Mouse (Mus musculus) left cerebral cortex, adult 8-10 months (tissue): ENCODE measurements around the gene Olfr316. TPM values are rescaled to one million over a fixed set of nuclear protein-coding genes. Genes with fewer than 3 reads are reported as not detected.
"Not testable (repeated sequence)": the region's sequence is repeated elsewhere in the genome, so short reads cannot be mapped to it uniquely, and the experiment has no call there.

Experiments
- DNase-seq, 2 experiments: peaks; one replicate each; pipeline ENCODE4 v3.0.0; 2022; ENCODE audit warnings: low spot score in 2 of 2
- total RNA-seq, 4 experiments: library from RNA; stranded (reverse); gene quantifications; 2 replicates each; pipeline ENCODE4 v1.2.4; 2022

Gene Olfr316
- 1 to 10 TPM; 1.3 to 2.0 (median 1.7) TPM for total RNA-seq

GRCm38 (mm10) chr11:58752434-58752833, at the start of gene Olfr316:
Gene Olfr316, plus strand, starts transcription at chr11:58752734.
- DNase-seq: no peak

GRCm38 (mm10) chr11:58709086-58709485, 43.4 kb upstream of the Olfr316 start:
- DNase-seq: no peak

GRCm38 (mm10) chr11:58717723-58718122, 34.8 kb upstream of the Olfr316 start:
- not testable (repeated sequence) for DNase-seq

GRCm38 (mm10) chr11:58719701-58720100, 32.8 kb upstream of the Olfr316 start:
- no peak for DNase-seq

- DNase-seq: no peak
Measured at GRCm38 (mm10) chr11:58723914-58724313, 28.6 kb upstream of the Olfr316 start, which contains the start of gene Olfr318. Gene Olfr318, minus strand, starts transcription at chr11:58724014.

- not testable (repeated sequence) for DNase-seq
Measured at GRCm38 (mm10) chr11:58727896-58728650, 24.5 kb upstream of the Olfr316 start.

- DNase-seq: peak in 1 of 2 experiments; percentile 33
Measured at GRCm38 (mm10) chr11:58733372-58733771, 19.2 kb upstream of the Olfr316 start.

GRCm38 (mm10) chr11:58738792-58739262, 13.7 kb upstream of the Olfr316 start, which contains the start of gene Olfr317:
Gene Olfr317, minus strand, starts transcription at chr11:58739212.
- no peak for DNase-seq

GRCm38 (mm10) chr11:58751096-58751495, 1.4 kb upstream of the Olfr316 start:
- peak; percentile 4 to 78 for DNase-seq

- no peak for DNase-seq
Measured at GRCm38 (mm10) chr11:58772888-58773287, 20.4 kb downstream of the Olfr316 start, which contains the start of gene Olfr315. Gene Olfr315, plus strand, starts transcription at chr11:58773188.

- no peak for DNase-seq
Measured at GRCm38 (mm10) chr11:58782480-58783089, 30.1 kb downstream of the Olfr316 start, which contains the start of gene Olfr314. Gene Olfr314, plus strand, starts transcription at chr11:58782952.

- DNase-seq: no peak
Measured at GRCm38 (mm10) chr11:58784182-58784581, 31.6 kb downstream of the Olfr316 start.

GRCm38 (mm10) chr11:58787651-58788050, 35.1 kb downstream of the Olfr316 start:
- no peak for DNase-seq

- no peak for DNase-seq
Measured at GRCm38 (mm10) chr11:58788346-58788745, 35.8 kb downstream of the Olfr316 start.

- DNase-seq: no peak
Measured at GRCm38 (mm10) chr11:58789532-58789931, 37.0 kb downstream of the Olfr316 start.

GRCm38 (mm10) chr11:58790053-58790452, 37.5 kb downstream of the Olfr316 start:
- no peak for DNase-seq

- DNase-seq: no peak
Measured at GRCm38 (mm10) chr11:58790646-58791045, 38.1 kb downstream of the Olfr316 start.

- DNase-seq: no peak
Measured at GRCm38 (mm10) chr11:58795856-58796255, 43.3 kb downstream of the Olfr316 start.

GRCm38 (mm10) chr11:58796850-58797249, 44.3 kb downstream of the Olfr316 start:
- peak; percentile 36 to 76 for DNase-seq

GRCm38 (mm10) chr11:58799747-58800146, 47.2 kb downstream of the Olfr316 start:
- DNase-seq: peak in 1 of 2 experiments; percentile 43

- DNase-seq: peak in 1 of 2 experiments; percentile 15
Measured at GRCm38 (mm10) chr11:58801558-58802228, 49.2 kb downstream of the Olfr316 start, which contains the start of gene Fam183b. Gene Fam183b, minus strand, starts transcription at chr11:58801960.

- no peak for DNase-seq
Measured at GRCm38 (mm10) chr11:58803871-58804270, 51.3 kb downstream of the Olfr316 start.
